Mouse (Mus musculus): ENCODE data around the gene Ms4a18. TPM values are rescaled to one million over a fixed set of nuclear protein-coding genes. Genes with fewer than 3 reads are reported as not detected.

Ms4a18 gene
- polyA plus RNA-seq, 1 experiment from 2014 or later = not detected

- Histone ChIP-seq H3K4me1 (replicated peaks; ENCODE audit: insufficient read depth, low read length) (peaks cover 7% of the 10 kb centered on the region; the same call in 1 of the 2 replicates), H3K9ac (ENCODE audit: low read depth, low read length) (no peak overlapping the region), H3K4me2 (ENCODE audit: low read length) (no peak overlapping the region), H3K27me3 (ENCODE audit: insufficient read depth, low read length) (no peaks in the 10 kb centered on the region), H3K27ac (no peak overlapping the region), H3K9me3 (replicated peaks; ENCODE audit: low read length) (no peaks in the 10 kb centered on the region), H3K36me3 (ENCODE audit: insufficient read depth, low read length) (no peaks in the 10 kb centered on the region), H3K4me3 (replicated peaks; ENCODE audit: low read depth, low read length) (no peak overlapping the region)
- ATAC-seq (replicated peaks; ENCODE audit: low FRiP score, low read depth) (no peak), DNase-seq (ENCODE audit: low spot score) (peak; percentile 58)
- 45% methylated on average over 4 of the region's 4 CpGs for WGBS
- TF ChIP-seq CTCF (IDR thresholded peaks at IDR 0.05; ENCODE audit: low read depth) = peak; percentile 58
These were observed 41.5 kb downstream of the Ms4a18 start for GRCm38 (mm10) chr19:10976318-10976717.

- Histone ChIP-seq H3K36me3 (ENCODE audit: insufficient read depth, low read length) (no peaks in the 10 kb centered on the region), H3K4me2 (ENCODE audit: low read length) (no peak overlapping the region), H3K4me3 (replicated peaks; ENCODE audit: low read depth, low read length) (no peak overlapping the region), H3K4me1 (replicated peaks; ENCODE audit: insufficient read depth, low read length) (peaks cover 7% of the 10 kb centered on the region; the same call in 1 of the 2 replicates), H3K27me3 (ENCODE audit: insufficient read depth, low read length) (no peaks in the 10 kb centered on the region), H3K9ac (ENCODE audit: low read depth, low read length) (no peak overlapping the region), H3K9me3 (replicated peaks; ENCODE audit: low read length) (no peaks in the 10 kb centered on the region), H3K27ac (no peak overlapping the region)
- WGBS = 81% methylated on average over 2 of the region's 2 CpGs
- ATAC-seq (replicated peaks; ENCODE audit: low FRiP score, low read depth) (no peak), DNase-seq (ENCODE audit: low spot score) (no peak)
- TF ChIP-seq CTCF (IDR thresholded peaks at IDR 0.05; ENCODE audit: low read depth) = no peak
These were observed 42.6 kb downstream of the Ms4a18 start for GRCm38 (mm10) chr19:10975187-10975586.

GRCm38 (mm10) chr19:10974238-10974865 lies 43.5 kb downstream of the Ms4a18 start, which contains the start of gene Ms4a10:
Gene Ms4a10, minus strand, starts transcription at chr19:10974670.
- H3K9ac ChIP-seq (ENCODE audit: low read depth, low read length) = no peak within 1 kb of the TSS
- peak; percentile 75 for DNase-seq (ENCODE audit: low spot score)
- no peak within 1 kb of the TSS for H3K4me2 ChIP-seq (ENCODE audit: low read length)
- TF ChIP-seq CTCF (IDR thresholded peaks at IDR 0.05; ENCODE audit: low read depth) = no peak
- no peaks in the 10 kb centered on the region for H3K27me3 ChIP-seq (ENCODE audit: insufficient read depth, low read length)
- peaks cover 7% of the 10 kb centered on the region; the same call in 1 of the 2 replicates for H3K4me1 ChIP-seq (replicated peaks; ENCODE audit: insufficient read depth, low read length)
- no peak within 1 kb of the TSS for H3K4me3 ChIP-seq (replicated peaks; ENCODE audit: low read depth, low read length)
- H3K36me3 ChIP-seq (ENCODE audit: insufficient read depth, low read length) = no peaks in the 10 kb centered on the region
- WGBS = 17% methylated on average over 4 of the region's 4 CpGs
- ATAC-seq (replicated peaks; ENCODE audit: low FRiP score, low read depth) = peak; percentile 45; the same call in 1 of the 2 replicates
- H3K27ac ChIP-seq = peak within 1 kb of the TSS; percentile 54; the same call in 1 of the 2 replicates
- H3K9me3 ChIP-seq (replicated peaks; ENCODE audit: low read length) = no peaks in the 10 kb centered on the region

- H3K4me2 ChIP-seq (ENCODE audit: low read length) = no peak overlapping the region
- peak; percentile 38; the same call in 1 of the 2 replicates for ATAC-seq (replicated peaks; ENCODE audit: low FRiP score, low read depth)
These were observed 44.6 kb downstream of the Ms4a18 start for GRCm38 (mm10) chr19:10973187-10973586.

GRCm38 (mm10) chr19:10972660-10973059 lies 45.2 kb downstream of the Ms4a18 start:
- H3K27me3 ChIP-seq (ENCODE audit: insufficient read depth, low read length) = no peaks in the 10 kb centered on the region
- no peak overlapping the region for H3K4me3 ChIP-seq (replicated peaks; ENCODE audit: low read depth, low read length)
- 74% methylated on average over 3 of the region's 3 CpGs for WGBS
- no peaks in the 10 kb centered on the region for H3K9me3 ChIP-seq (replicated peaks; ENCODE audit: low read length)
- ATAC-seq (replicated peaks; ENCODE audit: low FRiP score, low read depth) (no peak), DNase-seq (ENCODE audit: low spot score) (no peak)
- H3K4me2 ChIP-seq (ENCODE audit: low read length) = no peak overlapping the region
- no peaks in the 10 kb centered on the region for H3K36me3 ChIP-seq (ENCODE audit: insufficient read depth, low read length)
- peaks cover 7% of the 10 kb centered on the region; the same call in 1 of the 2 replicates for H3K4me1 ChIP-seq (replicated peaks; ENCODE audit: insufficient read depth, low read length)
- H3K27ac ChIP-seq = no peak overlapping the region
- TF ChIP-seq CTCF (IDR thresholded peaks at IDR 0.05; ENCODE audit: low read depth) = no peak
- no peak overlapping the region for H3K9ac ChIP-seq (ENCODE audit: low read depth, low read length)

More at GRCm38 (mm10) chr19:10973187-10973586, 44.6 kb downstream of the Ms4a18 start:
- no peak for TF ChIP-seq CTCF (IDR thresholded peaks at IDR 0.05; ENCODE audit: low read depth)
- peak; percentile 79 for DNase-seq (ENCODE audit: low spot score)
- no peaks in the 10 kb centered on the region for H3K27me3 ChIP-seq (ENCODE audit: insufficient read depth, low read length)
- H3K36me3 ChIP-seq (ENCODE audit: insufficient read depth, low read length) = no peaks in the 10 kb centered on the region
- H3K9ac ChIP-seq (ENCODE audit: low read depth, low read length) = no peak overlapping the region
- no peaks in the 10 kb centered on the region for H3K9me3 ChIP-seq (replicated peaks; ENCODE audit: low read length)
- peaks cover 7% of the 10 kb centered on the region; the same call in 1 of the 2 replicates for H3K4me1 ChIP-seq (replicated peaks; ENCODE audit: insufficient read depth, low read length)
- 11% methylated on average over 2 of the region's 2 CpGs for WGBS
- no peak overlapping the region for H3K4me3 ChIP-seq (replicated peaks; ENCODE audit: low read depth, low read length)
- H3K27ac ChIP-seq = no peak overlapping the region

GRCm38 (mm10) chr19:10970457-10970856 lies 47.4 kb downstream of the Ms4a18 start:
- Histone ChIP-seq H3K36me3 (ENCODE audit: insufficient read depth, low read length) (no peaks in the 10 kb centered on the region), H3K4me3 (replicated peaks; ENCODE audit: low read depth, low read length) (no peak overlapping the region), H3K27ac (no peak overlapping the region), H3K27me3 (ENCODE audit: insufficient read depth, low read length) (no peaks in the 10 kb centered on the region), H3K9me3 (replicated peaks; ENCODE audit: low read length) (no peaks in the 10 kb centered on the region), H3K4me1 (replicated peaks; ENCODE audit: insufficient read depth, low read length) (peaks cover 7% of the 10 kb centered on the region; the same call in 1 of the 2 replicates), H3K4me2 (ENCODE audit: low read length) (no peak overlapping the region), H3K9ac (ENCODE audit: low read depth, low read length) (no peak overlapping the region)
- DNase-seq (ENCODE audit: low spot score) (no peak), ATAC-seq (replicated peaks; ENCODE audit: low FRiP score, low read depth) (no peak)
- 71% methylated on average over 3 of the region's 3 CpGs for WGBS
- TF ChIP-seq CTCF (IDR thresholded peaks at IDR 0.05; ENCODE audit: low read depth) = no peak
